20 mouse cellular contexts compared by ENCODE assay signal in the genomic region with DNA sequence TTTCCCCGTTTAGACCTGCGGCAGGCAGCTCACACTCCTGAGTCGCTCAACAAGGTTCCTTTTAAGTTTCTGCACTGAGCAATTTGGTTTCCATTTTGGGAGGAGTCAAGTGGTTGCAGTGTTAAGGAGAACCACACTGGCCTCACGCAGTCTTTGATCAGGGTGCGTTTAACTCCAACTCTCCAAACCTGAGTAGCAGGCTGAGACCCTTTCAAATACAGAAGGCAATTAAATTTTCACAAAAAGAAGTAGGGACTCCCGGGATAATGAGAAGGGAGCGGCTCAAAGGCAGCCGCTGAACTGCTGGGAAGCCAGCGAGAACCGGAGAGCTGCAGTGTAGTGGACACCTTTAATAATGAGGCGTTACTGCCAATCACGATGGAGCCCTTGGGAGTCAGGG.
DNase-seq lines count a peak whose midpoint lies in the region; ATAC-seq and TF ChIP-seq lines count a peak whose summit lies in the region.
"Had no signal": no experiment of that assay in that cellular context is flagged by ENCODE, and none has a peak within 500 bp of the region (broad histone marks: within the 10 kb centered on the region; RNA-seq: fewer than 3 reads in every experiment).

No protein-coding gene starts in this region.

- H3K9me3 ChIP-seq in forebrain, embryonic 10.5 days, result no peaks in the 10 kb centered on the region
- no peaks in the 10 kb centered on the region for H3K9me3 ChIP-seq in forebrain, postnatal 0 days (ENCODE audit: low read length)
- no peaks in the 10 kb centered on the region for H3K9me3 ChIP-seq in midbrain, embryonic 13.5 days
- no peaks in the 10 kb centered on the region for H3K9me3 ChIP-seq in midbrain, embryonic 10.5 days (replicated peaks)
- no peaks in the 10 kb centered on the region for H3K9me3 ChIP-seq in midbrain, embryonic 15.5 days
- H3K9me3 ChIP-seq: embryonic facial prominence, embryonic 13.5 days; heart, embryonic 13.5 days had no signal

- no peak overlapping the region for H3K4me2 ChIP-seq in forebrain, postnatal 0 days (ENCODE audit: low read depth)
- no peak overlapping the region for H3K4me2 ChIP-seq in midbrain, embryonic 13.5 days (replicated peaks)
- H3K4me2 ChIP-seq in midbrain, embryonic 15.5 days, result no peak overlapping the region
- H3K4me2 ChIP-seq: embryonic facial prominence, embryonic 13.5 days; heart, embryonic 13.5 days had no signal

- ATAC-seq in forebrain, postnatal 0 days, result no peak; the same call in 1 of the 2 replicates
- ATAC-seq in midbrain, embryonic 13.5 days, result 0 out of 2 replicates have a peak, but pooled peaks have one; percentile 19
- 0 out of 2 replicates have a peak, but pooled peaks have one; percentile 54 for ATAC-seq in midbrain, embryonic 15.5 days (replicated peaks)
- ATAC-seq: CD4-positive, CD25-positive, alpha-beta regulatory T cell, adult 4 months; hindbrain, embryonic 16.5 days; inflammation-experienced regulatory T-cells, adult 6 months had no signal

- peak overlapping the region; percentile 76 for H3K27ac ChIP-seq in forebrain, embryonic 10.5 days
- H3K27ac ChIP-seq in forebrain, postnatal 0 days (ENCODE audit: low read depth, low read length), result no peak overlapping the region
- H3K27ac ChIP-seq in midbrain, embryonic 13.5 days, result no peak overlapping the region
- H3K27ac ChIP-seq in midbrain, embryonic 10.5 days (replicated peaks), result no peak overlapping the region
- H3K27ac ChIP-seq in midbrain, embryonic 15.5 days, result no peak overlapping the region
- H3K27ac ChIP-seq: embryonic facial prominence, embryonic 13.5 days; heart, embryonic 13.5 days had no signal

- peaks cover 54% of the 10 kb centered on the region for H3K4me1 ChIP-seq in forebrain, embryonic 10.5 days
- H3K4me1 ChIP-seq in forebrain, postnatal 0 days (ENCODE audit: insufficient read depth), result peaks cover under 1% of the 10 kb centered on the region; the same call in 1 of the 2 replicates
- H3K4me1 ChIP-seq in midbrain, embryonic 13.5 days (replicated peaks), result peaks cover 6% of the 10 kb centered on the region
- peaks cover 43% of the 10 kb centered on the region for H3K4me1 ChIP-seq in midbrain, embryonic 10.5 days
- H3K4me1 ChIP-seq in midbrain, embryonic 15.5 days, result peaks cover 7% of the 10 kb centered on the region
- H3K4me1 ChIP-seq: embryonic facial prominence, embryonic 13.5 days; heart, embryonic 13.5 days had no signal

- 27% methylated on average over 12 of the region's 12 CpGs for WGBS in forebrain, embryonic 10.5 days
- WGBS in forebrain, postnatal 0 days, result 6% methylated on average over 12 of the region's 12 CpGs
- 34% methylated on average over 12 of the region's 12 CpGs for WGBS in midbrain, embryonic 13.5 days
- WGBS in midbrain, embryonic 10.5 days, result 50% methylated on average over 12 of the region's 12 CpGs
- 31% methylated on average over 12 of the region's 12 CpGs for WGBS in midbrain, embryonic 15.5 days

- no peak overlapping the region for H3K4me3 ChIP-seq in forebrain, embryonic 10.5 days
- H3K4me3 ChIP-seq in forebrain, postnatal 0 days (ENCODE audit: low read depth, low read length), result no peak overlapping the region
- H3K4me3 ChIP-seq in midbrain, embryonic 13.5 days (replicated peaks), result no peak overlapping the region
- no peak overlapping the region for H3K4me3 ChIP-seq in midbrain, embryonic 10.5 days
- H3K4me3 ChIP-seq in midbrain, embryonic 15.5 days, result no peak overlapping the region
- H3K4me3 ChIP-seq: embryonic facial prominence, embryonic 13.5 days; heart, embryonic 13.5 days had no signal

- DNase-seq in forebrain, embryonic 10.5 days (ENCODE audit: extremely low spot score, low spot score), result no peak
- no peak for DNase-seq in forebrain, postnatal 0 days
- no peak for DNase-seq in midbrain, embryonic 10.5 days (ENCODE audit: low spot score)
- no peak for DNase-seq in gastrocnemius, postnatal 25 days
- DNase-seq in thymus, postnatal 0 days (ENCODE audit: low spot score), result no peak
- DNase-seq: adrenal gland, postnatal 10 days; B cell, adult 2 months; cerebellum, adult 11-12 months; cerebellum, adult 9-10 months; cerebellum, postnatal 25 days; gastrocnemius, postnatal 14 days; heart, postnatal 36 days had no signal

- peaks cover 34% of the 10 kb centered on the region for H3K27me3 ChIP-seq in forebrain, embryonic 10.5 days (ENCODE audit: poor library complexity, severe bottlenecking)
- no peaks in the 10 kb centered on the region for H3K27me3 ChIP-seq in forebrain, postnatal 0 days (ENCODE audit: insufficient read depth, low read length)
- H3K27me3 ChIP-seq in midbrain, embryonic 13.5 days, result peaks cover 30% of the 10 kb centered on the region
- peaks cover 58% of the 10 kb centered on the region for H3K27me3 ChIP-seq in midbrain, embryonic 10.5 days (ENCODE audit: low read depth, poor library complexity, severe bottlenecking)
- peaks cover 6% of the 10 kb centered on the region; the same call in 1 of the 2 replicates for H3K27me3 ChIP-seq in midbrain, embryonic 15.5 days (replicated peaks)
- H3K27me3 ChIP-seq: embryonic facial prominence, embryonic 13.5 days had no signal

- no peak for TF ChIP-seq CTCF in forebrain, postnatal 0 days (IDR thresholded peaks at IDR 0.05; ENCODE audit: low read depth)

- H3K9ac ChIP-seq in forebrain, postnatal 0 days, result no peak overlapping the region
- no peak overlapping the region for H3K9ac ChIP-seq in midbrain, embryonic 13.5 days (replicated peaks)
- H3K9ac ChIP-seq in midbrain, embryonic 15.5 days, result no peak overlapping the region
- H3K9ac ChIP-seq: embryonic facial prominence, embryonic 13.5 days; heart, embryonic 13.5 days had no signal

- H3K36me3 ChIP-seq in forebrain, embryonic 10.5 days (replicated peaks), result no peaks in the 10 kb centered on the region
- no peaks in the 10 kb centered on the region for H3K36me3 ChIP-seq in forebrain, postnatal 0 days (ENCODE audit: insufficient read depth)
- H3K36me3 ChIP-seq in midbrain, embryonic 13.5 days, result no peaks in the 10 kb centered on the region
- no peaks in the 10 kb centered on the region for H3K36me3 ChIP-seq in midbrain, embryonic 10.5 days
- no peaks in the 10 kb centered on the region for H3K36me3 ChIP-seq in midbrain, embryonic 15.5 days (replicated peaks)
- H3K36me3 ChIP-seq: embryonic facial prominence, embryonic 13.5 days; G1E; heart, embryonic 13.5 days had no signal
